Mouse (Mus musculus): ENCODE results near the gene Tmeff1.
A peak's percentile ranks its signal among the peaks of the same experiment; 100 is the strongest.

Gene Tmeff1

DNA sequence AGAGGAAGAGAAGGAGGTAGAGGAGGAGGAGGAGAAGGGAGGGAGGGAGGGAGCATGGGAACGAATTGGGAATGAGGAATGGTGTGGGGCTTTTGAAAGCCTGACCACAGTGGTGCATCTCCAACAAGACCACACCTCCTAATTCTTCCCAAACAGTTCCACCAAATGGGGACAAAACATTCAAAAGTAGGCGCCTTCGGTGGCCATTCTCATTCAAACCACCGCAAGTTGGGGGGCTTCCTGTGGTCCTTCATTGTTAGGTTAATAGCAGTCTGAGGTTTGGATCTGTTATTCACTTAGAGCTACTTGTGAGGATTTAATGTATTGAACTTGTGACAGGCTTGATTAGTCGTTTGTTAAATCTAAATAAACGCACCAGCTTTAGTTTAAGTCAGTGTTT, 40.0 kb downstream of the Tmeff1 start:
- DNase-seq, result no peak

DNA sequence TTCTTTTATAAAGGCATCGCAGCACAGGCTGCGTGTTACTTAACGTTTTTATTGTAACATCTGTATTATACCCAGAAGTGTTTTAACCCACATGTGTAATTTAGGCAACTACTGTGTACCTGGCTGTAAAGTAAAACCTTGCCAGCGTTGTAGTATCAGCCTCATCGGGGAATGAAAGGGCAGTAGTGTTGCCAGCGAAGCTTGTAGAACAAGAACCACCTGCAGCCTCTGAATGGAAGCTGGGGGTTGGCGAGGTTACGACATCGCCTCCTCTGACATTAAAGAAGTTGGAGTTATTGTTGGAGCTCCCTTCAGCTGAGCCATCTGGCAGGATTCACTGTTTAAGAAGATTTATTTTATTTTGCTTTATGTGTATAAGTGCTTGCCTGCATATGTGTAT, 40.9 kb downstream of the Tmeff1 start:
- DNase-seq, result no peak

DNA sequence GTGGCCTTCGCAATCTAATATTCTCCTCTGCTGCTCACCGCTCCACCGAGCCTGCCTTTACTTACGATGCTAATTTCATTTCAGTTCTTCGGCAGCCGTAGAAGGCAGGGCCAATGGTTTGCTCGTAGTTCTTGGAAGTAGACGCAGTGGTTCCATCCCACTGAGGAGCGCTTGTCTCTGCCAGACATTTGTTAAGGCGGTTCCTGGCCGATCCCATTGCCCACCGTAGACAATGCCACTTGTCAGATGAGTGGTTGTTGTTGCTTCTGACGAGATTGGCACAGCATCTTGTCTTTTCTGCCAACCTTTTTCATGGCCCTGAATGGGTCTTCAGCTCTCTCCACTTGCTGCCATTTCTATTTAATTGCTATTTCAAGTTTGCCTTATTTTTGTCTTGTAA, 44.5 kb downstream of the Tmeff1 start:
- no peak for DNase-seq

DNA sequence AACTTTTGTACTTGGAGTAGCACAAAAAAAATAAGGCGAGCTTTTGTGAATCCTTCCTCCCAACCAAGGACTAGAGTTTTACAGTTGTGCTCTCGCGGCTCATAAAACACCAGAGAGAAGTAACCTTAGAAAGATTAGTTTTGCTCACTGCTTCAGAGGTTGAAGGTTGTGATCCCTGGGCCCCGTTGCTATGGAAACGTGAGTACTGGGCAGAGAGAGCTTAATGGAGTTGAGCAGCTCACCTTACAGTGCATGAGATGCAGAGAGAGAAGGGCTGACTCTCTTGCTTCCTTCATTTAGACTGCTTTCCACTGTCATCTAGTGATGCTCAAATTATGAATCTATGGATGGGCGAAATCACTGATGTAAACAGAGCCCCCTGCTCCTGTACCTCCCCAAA, 48.6 kb downstream of the Tmeff1 start:
- no peak for DNase-seq

DNA sequence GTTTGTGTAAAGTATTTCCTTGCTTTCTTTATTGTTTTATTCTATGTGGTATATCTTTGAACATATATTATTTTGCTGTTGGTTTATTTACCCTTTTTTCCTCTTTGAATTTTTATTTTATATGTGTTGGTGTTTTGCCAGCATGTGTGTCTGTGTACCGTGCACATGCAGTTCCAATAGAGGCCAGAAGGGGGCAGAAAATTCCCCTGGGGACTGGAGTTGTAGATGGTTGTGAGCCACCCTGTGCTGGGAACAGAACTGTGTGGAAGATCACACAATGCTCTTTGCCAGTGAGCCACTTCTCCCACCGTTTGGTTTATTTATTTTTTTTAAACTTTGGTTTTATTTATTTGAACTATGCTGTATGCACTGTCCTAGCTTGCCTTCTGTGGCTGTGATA, 49.1 kb downstream of the Tmeff1 start:
- DNase-seq, result peak; percentile 6

DNA sequence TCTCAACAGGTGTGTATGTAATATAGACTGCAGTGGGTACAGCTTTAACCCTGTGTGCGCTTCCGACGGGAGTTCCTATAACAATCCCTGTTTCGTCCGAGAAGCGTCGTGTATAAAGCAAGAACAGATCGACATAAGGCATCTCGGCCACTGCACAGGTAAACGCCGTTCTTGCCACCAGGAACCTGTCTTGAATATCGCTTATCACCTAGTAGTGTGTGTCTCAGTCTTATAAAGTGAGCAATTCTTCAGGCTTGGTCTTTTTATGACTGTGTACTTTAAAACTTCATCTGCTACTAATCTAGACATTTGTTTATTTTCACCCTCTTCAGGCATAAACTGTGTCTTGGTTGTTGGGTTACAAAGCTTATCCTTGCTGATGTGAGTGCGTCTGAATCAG, 51.9 kb downstream of the Tmeff1 start:
- no peak for DNase-seq

DNA sequence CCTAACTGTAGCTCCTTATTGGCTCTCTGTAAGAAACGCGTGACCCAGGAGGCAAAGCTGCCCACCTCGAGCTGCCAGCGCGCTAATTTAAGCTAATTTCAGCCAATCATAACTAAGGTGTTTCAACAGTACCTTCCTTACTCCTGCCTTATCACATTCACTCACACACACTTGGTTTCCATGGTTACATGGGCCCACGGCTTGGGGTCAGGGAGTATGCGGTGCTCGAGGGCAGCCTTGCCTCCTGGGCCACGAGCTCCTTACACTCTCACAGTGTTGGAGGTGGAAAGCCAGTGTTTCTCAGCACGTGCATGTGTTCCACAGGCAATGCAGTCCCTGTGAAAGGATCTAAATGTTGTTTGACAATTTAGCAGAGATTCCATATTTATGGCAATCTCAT, 53.2 kb downstream of the Tmeff1 start:
- no peak for DNase-seq

DNA sequence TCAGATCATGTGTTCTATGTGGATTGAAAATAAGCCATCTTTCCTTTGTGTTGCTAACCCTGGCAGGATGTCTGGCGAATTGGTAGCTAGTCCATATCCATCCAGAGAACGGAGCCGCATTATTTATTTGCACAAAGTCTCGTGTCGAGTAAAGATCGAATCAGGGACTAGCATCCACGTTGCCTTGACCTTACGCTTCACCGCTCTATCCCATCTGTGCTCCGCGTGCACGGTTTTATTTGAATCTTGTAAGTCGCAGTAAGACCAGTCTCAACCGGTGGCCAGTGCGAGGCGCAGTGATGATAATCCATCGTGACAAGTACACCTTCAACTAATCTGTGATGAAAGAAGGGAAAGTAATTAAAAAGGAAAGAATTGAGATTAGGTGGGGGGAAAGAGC, 54.5 kb downstream of the Tmeff1 start:
- DNase-seq, result no peak

DNA sequence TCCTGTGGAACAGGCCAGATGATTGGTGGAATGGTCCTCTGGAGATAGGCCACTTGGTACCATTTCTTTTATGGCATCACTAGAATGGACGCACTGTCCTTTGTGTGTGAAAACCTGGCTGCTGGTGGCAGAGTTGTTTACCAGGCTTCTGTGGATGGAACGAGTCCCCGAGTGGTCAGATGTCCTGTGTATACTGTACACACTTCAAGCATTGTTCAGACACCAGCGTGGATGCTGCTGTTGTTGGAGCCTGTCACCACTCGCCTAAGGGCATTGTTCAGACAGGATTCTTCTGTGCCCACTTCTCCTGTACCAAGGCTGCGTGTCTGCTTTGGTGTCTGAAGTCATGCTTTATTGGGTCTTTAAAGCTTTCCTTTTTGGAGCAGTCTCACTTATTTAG, 58.8 kb downstream of the Tmeff1 start:
- no peak for DNase-seq

DNA sequence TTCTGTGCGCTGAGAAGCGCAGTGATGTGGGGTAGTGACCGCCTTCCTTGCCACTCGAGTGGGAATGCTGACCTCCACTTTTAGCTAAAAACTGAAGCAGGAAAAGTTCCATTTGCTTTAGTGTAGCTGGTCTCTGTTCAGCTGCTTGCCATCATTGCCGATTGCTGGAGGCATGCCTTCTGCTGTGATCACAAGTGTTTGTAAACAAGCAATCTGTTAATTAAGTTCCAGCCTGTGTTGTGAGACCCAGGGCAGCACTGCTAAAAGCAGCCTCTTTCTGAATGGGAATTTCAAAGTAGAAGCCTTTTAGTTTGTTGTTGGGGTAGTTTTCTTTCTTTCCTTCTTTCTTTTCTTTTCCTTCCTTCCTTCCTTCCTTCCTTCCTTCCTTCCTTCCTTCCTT, 61.2 kb downstream of the Tmeff1 start:
- no peak for DNase-seq

DNA sequence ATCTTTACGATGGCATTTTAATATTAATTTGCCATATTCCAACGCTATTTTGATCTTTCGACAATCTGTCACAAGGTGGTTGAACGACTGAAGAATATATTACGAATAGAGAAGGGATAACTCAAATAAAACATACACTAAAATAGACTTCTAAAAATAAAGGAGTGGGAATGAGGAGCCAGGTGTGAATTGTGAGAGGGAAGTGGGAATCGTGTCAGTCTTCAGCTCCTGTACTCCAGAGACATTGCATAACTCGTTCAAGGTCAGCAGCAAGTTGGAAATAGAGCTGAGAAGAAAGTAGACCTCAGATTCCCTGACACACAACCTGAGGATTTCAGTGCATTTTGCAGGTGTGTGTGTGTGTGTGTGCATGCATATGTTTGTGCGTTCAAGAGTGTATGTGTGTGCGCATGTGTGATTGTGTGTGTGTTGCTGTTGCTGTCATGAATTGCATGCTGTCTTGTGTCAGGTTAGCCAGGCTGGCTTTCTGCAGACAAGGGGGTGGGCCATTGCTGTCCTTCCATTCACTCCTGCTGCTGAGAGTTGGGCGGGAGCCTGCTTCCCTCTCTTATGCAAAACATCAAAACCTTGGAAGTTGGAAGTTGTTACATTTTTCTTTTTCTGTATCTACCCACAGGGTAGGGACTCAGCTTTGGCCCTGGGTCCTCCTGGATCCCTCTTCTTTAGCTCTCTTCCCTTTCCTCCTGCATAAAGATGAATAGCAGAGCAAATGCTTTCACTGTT, 65.8 kb downstream of the Tmeff1 start:
- DNase-seq, result no peak

DNA sequence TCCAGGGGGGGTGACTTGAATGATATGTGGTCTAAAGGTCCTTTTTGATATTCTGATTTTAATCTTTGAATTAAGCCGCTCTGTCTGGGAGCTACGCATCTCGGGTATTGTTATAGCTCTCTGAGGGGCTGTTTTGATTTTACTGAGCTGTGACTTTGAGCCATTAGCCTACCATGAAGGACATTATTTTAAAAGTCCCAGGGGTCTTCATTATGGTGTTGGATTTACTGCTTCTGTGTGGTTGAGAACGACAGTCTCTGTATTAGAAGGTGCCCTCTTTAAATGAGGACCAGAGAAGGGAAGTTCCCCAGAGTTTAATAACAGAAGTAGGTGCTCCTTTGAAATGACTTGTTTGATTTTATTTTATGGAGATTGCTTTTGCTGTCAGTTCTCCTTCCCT, 69.1 kb downstream of the Tmeff1 start:
- DNase-seq, result no peak

DNA sequence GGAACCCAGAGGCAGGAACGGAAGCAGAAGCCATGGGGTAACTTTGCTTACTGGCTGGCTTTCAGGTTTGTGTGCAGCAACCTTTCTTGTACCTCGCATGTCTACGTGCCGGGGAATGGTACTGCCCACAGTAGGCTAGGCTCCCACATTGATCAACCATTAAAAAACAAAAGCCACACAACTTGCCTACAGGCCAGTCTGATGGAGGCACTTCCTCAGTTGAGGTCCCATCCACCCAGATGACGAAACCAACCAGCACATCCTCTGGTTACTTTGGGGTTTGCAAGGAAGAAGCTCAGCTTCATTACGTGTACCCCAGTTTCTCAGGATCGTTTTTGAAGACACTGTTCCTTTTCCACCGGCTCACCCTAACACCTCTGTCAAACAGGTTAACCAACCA, 71.6 kb downstream of the Tmeff1 start:
- DNase-seq, result no peak

DNA sequence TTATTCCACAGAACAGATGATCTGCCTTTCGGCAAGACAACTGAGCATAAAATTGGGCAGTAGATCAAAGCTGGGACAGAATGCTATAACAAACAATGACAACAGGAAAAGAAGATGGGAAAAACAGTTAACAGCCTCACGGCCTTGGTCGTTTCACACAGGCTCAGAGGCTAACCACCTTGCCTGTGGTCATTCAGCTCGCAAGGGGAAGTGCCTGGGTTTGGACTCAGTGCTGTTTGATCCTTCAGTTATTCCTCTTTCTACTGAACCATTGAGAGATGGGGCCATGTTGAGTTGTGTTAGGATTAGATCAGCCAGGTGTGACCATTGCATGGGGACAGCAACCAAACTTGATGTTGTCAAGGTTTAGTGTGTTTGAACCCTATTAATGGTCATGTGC, 75.2 kb downstream of the Tmeff1 start:
- DNase-seq, result no peak

DNA sequence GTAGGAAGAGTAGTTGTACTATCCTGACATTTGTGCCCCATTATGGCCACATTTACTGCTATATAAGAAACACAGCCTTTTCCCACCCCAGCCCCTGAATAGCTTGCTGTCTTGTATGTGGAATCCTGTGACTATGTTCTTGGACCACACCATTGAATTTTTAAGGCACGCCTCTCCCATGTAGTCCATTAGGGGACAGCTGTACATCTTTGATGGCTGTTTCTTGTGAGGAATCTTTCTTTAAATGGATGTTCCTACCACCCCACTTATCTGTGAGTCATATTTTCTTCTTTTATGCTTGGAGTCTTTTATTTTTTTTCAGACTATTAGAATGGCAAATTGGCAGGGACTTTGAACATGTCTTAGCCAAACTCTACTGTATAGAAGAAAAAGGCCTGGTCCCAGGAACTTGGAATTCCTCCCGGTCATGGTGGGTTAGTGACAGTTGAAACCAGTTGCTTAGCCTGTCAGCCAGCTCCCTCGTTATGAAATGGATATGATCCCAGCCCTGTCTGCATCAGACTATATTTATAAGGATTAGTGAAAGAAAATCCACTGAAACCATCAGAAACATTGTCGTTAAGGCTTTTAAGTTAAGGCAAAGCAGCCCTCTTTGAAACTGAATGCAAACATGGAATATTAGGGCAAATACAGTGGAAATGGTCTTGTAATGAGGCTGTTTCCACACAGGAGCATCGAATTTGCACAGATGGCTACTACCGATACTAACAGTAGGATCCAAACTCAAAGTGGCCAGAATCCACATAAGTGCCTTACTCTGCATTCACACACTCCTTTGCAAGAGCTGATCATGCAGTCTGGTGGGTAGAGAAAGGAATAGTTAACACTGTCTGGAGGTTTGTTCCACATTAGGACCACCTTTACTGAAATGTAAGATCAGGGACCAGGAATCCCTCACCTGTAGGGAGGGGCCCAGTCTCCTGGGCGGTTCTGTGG, 75.9 kb downstream of the Tmeff1 start:
- DNase-seq, result no peak

DNA sequence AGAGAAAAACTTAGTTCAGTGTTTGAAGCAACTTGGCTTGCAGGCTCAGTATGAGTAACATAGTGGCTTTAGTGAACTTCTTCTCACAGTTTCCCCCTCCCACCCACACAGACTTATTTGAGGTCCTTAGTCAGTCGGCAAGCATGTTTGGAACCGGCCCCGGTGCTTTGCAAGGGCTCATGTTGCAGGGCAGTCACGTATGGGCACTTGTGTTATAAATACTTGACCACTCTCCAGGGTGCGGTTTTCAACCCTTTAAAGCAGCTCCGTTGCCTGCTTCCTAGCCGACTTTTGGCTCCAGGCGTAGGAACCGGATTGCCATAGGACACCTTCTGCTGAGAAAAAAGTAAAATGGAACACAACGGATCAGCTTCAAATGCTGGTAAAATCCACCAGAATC, 78.3 kb downstream of the Tmeff1 start, which contains the start of gene Cavin4:
Gene Cavin4 (plus strand): TSS at position 244 of the 400 bp plus-strand sequence.
- no peak for DNase-seq

DNA sequence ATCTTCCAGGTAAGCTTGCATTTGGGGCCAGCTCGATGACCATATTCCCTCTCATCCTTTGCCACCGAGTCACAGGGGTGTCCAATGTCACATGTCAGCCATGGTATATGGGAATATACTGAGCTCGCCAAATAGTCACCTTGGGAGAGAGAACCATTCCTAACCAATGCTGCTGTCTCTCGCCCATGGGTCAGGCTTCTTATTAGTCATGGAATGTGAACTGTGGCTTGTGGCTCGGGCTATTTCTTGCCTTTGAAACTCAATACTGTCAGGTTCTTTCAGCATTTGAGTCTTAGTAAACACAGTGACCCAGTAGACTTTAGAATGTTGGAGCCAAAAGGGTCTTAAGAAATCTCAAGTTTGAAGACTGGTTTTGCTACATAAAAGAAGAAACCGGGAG, 79.0 kb downstream of the Tmeff1 start:
- DNase-seq, result no peak

DNA sequence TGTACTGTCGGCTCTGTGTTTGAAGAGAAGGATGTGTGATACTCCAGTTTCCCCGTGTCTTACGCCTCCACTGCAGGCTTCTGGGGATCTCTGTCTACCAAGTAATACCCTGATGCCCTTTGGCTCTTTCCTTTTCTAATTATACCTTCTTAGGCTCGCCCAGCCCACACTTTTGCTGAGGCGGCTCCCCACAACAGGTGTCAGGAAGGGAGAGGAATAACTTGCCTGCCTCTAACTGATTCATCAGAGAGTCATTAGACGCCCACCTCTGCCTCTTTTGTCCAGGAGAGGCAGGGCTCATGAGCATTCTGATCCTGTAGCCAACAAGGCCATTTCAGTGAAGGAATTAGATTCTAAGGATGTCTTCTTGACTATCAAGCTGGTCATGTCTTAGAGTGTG, 82.3 kb downstream of the Tmeff1 start:
- DNase-seq, result no peak

DNA sequence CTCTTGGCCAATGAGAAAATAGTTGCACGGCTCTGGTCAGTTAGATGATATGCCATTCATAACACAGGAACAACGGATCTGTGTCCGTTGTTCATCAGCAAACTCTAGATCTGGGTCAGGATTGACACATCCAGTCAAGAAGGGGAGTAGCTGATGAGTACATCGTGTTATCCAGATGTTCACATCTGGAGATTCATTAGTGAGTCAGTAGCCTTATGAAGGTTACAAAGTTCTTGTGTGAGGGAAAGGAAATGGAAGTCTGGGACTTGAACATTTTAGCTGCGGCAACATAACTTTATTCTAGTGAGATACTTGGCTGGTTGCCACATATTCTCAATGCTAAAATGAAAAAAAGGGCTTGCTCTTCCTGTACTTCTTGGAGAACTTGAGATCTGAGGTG, 87.9 kb downstream of the Tmeff1 start:
- DNase-seq, result no peak

DNA sequence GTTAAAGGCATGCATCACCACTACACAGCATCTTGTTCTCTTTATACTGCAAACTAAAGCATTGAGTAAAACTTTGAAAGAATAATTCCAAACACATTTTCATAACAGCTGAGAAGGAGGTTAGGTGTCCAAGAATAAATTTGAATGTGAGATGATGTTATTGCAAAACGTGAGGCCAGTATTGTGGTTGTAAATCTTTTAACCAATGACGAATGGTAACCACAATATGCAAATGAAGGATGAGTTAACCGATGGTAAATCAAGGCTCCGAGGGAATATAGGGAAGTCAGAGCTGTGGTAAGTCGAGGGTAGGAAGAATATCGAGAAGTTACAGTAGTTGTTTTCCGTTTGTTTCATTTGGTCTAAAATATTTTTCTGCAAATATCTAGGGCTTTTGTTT, 89.4 kb downstream of the Tmeff1 start:
- DNase-seq, result no peak

DNA sequence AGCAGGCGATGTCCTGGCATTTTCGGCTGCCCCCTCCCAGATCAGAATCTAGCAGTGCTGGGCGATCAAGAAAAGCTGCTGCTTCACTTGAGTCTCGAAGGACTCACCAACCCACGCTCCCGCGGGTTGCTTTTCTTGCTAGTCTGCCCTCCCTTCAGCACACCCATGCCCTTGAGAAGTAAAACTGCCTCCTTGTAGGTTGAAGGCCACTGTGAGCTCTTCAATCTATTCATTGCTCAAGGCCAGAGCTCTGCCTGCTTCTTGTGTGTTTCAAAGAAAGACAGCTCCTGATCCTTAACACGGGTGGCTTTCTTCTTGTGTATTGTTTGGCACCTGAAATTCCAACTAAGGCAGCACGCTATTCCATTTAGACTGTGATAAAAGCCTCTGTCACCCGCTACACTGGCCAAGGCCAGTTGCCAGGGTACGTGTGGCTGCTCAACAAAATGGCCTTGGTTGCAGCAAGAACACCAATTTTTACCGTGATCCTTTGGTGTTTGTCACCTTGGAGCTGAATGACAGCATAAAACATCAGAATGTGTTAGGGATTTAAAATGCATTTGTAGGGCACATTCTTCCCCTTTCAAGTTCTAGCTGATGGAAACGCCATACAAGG, 91.7 kb downstream of the Tmeff1 start:
- no peak for DNase-seq

DNA sequence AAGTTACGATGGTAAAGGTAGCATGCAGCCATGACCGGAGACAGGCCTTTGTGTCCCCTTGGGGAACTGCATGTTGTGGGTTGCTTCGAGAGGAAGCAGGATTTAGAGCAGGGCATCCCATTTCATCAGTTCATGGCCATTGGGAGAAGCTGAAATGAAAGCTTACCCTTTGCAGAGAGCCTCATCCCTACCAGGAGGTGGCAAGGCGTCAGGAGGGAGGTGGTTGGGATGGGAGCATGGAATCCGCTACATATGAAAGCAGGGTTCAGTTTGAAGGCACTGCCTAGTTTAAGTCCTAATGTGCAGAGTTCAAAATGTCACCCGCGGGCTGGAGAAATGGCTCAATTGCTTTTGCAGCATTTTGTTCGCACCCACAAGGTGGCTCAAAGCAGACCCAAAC, 92.3 kb downstream of the Tmeff1 start:
- no peak for DNase-seq

DNA sequence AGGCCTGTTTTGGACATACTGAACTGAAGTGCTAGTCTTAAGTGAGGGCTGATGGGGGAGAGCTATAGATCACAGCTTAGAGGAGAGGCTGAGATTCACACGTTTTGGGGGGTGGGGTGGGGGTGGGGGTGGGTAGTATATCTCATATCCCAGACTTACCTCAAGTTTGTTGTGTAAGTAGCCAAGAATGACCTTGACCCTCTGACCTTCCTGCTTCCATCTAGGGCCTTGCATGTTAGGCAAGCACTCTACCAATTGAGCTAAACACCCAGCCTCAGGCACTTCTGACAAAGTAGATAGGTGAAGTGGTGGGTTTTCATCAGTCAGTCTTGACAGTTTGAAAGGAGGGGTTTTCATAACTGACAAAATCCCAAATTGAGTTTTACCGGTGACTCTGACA, 92.8 kb downstream of the Tmeff1 start:
- no peak for DNase-seq

DNA sequence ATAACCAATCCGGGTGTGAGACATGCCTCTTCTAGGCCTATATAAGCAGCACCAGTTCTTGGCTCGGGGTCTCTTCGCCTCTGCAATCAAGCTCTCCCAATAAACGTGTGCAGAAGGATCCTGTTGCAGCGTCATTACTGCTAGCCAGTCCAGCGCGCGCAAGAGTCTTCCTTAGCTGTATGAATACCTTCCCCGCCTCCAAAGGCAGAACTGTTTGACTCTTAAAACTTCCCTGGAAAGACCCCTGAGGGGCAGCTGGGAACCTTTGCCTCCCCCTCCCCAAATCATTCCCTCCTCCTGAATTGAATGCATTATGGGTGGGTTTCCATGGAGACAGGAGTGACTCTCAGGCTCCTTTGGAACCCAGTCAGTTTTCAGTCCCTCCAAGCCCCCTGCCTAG, 93.8 kb downstream of the Tmeff1 start:
- no peak for DNase-seq

Data from kidney, adult 9 months (tissue).